Mouse (Mus musculus): ENCODE results near the gene Lamc1. TPM values are rescaled to one million over a fixed set of nuclear protein-coding genes. Genes with fewer than 3 reads are reported as not detected.

Gene Lamc1
- total RNA-seq, 2 experiments from 2014 or later: 67.7 to 71.6 TPM

- Histone ChIP-seq H3K27ac (peak overlapping the region; percentile 87), H3K4me3 (0 out of 2 replicates have a peak overlapping the region, but pooled peaks have one; percentile 1)
- no peak for DNase-seq
- no peak for TF ChIP-seq CTCF (IDR thresholded peaks at IDR 0.05)
- intact Hi-C loops (cut with DNase I): no loop called here
Observed at GRCm38 (mm10) chr1:153225786-153226725, 106.5 kb downstream of the Lamc1 start.

- intact Hi-C loops (cut with DNase I): no loop called here
- no peak for DNase-seq
- Histone ChIP-seq H3K27ac (peak overlapping the region; percentile 87), H3K4me3 (no peak overlapping the region)
- TF ChIP-seq CTCF (IDR thresholded peaks at IDR 0.05): no peak
Observed at GRCm38 (mm10) chr1:153224331-153224730, 108.3 kb downstream of the Lamc1 start.

GRCm38 (mm10) chr1:153219376-153219775 is 113.2 kb downstream of the Lamc1 start:
- TF ChIP-seq CTCF (IDR thresholded peaks at IDR 0.05): no peak
- Histone ChIP-seq H3K4me3 (no peak overlapping the region), H3K27ac (peak overlapping the region; percentile 40)
- intact Hi-C loops (cut with DNase I): no loop called here
- DNase-seq: no peak

GRCm38 (mm10) chr1:153216516-153216915 is 116.1 kb downstream of the Lamc1 start:
- no peak for TF ChIP-seq CTCF (IDR thresholded peaks at IDR 0.05)
- DNase-seq: no peak
- Histone ChIP-seq H3K4me3 (no peak overlapping the region), H3K27ac (no peak overlapping the region)
- intact Hi-C loops (cut with DNase I): no loop called here

GRCm38 (mm10) chr1:153215676-153216075 is 116.9 kb downstream of the Lamc1 start:
- H3K4me3 ChIP-seq: no peak overlapping the region
- H3K27ac ChIP-seq: no peak overlapping the region
- no peak for TF ChIP-seq CTCF (IDR thresholded peaks at IDR 0.05)
- intact Hi-C loops (cut with DNase I): no loop called here
- DNase-seq: no peak

- H3K4me3 ChIP-seq: no peak overlapping the region
- no peak for TF ChIP-seq CTCF (IDR thresholded peaks at IDR 0.05)
- intact Hi-C loops (cut with DNase I): no loop called here
- DNase-seq: no peak
- no peak overlapping the region for H3K27ac ChIP-seq
Observed at GRCm38 (mm10) chr1:153210992-153211391, 121.6 kb downstream of the Lamc1 start.

GRCm38 (mm10) chr1:153210198-153210597 is 122.4 kb downstream of the Lamc1 start:
- no peak for DNase-seq
- intact Hi-C loops (cut with DNase I): no loop called here
- TF ChIP-seq CTCF (IDR thresholded peaks at IDR 0.05): no peak
- no peak overlapping the region for H3K4me3 ChIP-seq
- H3K27ac ChIP-seq: no peak overlapping the region

GRCm38 (mm10) chr1:153202195-153202594 is 130.4 kb downstream of the Lamc1 start:
- intact Hi-C loops (cut with DNase I): no loop called here
- no peak for DNase-seq
- no peak for TF ChIP-seq CTCF (IDR thresholded peaks at IDR 0.05)
- Histone ChIP-seq H3K27ac (peak overlapping the region; percentile 38; the same call in 1 of the 2 replicates), H3K4me3 (no peak overlapping the region)

- Histone ChIP-seq H3K4me3 (no peak overlapping the region), H3K27ac (peak overlapping the region; percentile 38)
- TF ChIP-seq CTCF (IDR thresholded peaks at IDR 0.05): no peak
- no peak for DNase-seq
- intact Hi-C loops (cut with DNase I): no loop called here
Observed at GRCm38 (mm10) chr1:153201448-153201847, 131.1 kb downstream of the Lamc1 start.

- intact Hi-C loops (cut with DNase I): no loop called here
- TF ChIP-seq CTCF (IDR thresholded peaks at IDR 0.05): no peak
- no peak for DNase-seq
Observed at GRCm38 (mm10) chr1:153197316-153197850, 135.2 kb downstream of the Lamc1 start.

GRCm38 (mm10) chr1:153192945-153193344 is 139.6 kb downstream of the Lamc1 start:
- intact Hi-C loops (cut with DNase I): no loop called here
- DNase-seq: no peak

More at GRCm38 (mm10) chr1:153197316-153197850, 135.2 kb downstream of the Lamc1 start:
- Histone ChIP-seq H3K27ac (no peak overlapping the region), H3K4me3 (no peak overlapping the region)

GRCm38 (mm10) chr1:153192379-153192778 is 140.2 kb downstream of the Lamc1 start:
- TF ChIP-seq CTCF (IDR thresholded peaks at IDR 0.05): no peak
- Histone ChIP-seq H3K4me3 (no peak overlapping the region), H3K27ac (no peak overlapping the region; the same call in 1 of the 2 replicates)
- DNase-seq: no peak
- intact Hi-C loops (cut with DNase I): no loop called here

More at GRCm38 (mm10) chr1:153192945-153193344, 139.6 kb downstream of the Lamc1 start:
- no peak for TF ChIP-seq CTCF (IDR thresholded peaks at IDR 0.05)
- Histone ChIP-seq H3K4me3 (no peak overlapping the region), H3K27ac (no peak overlapping the region)

- H3K27ac ChIP-seq: peak overlapping the region; percentile 58; the same call in 1 of the 2 replicates
- TF ChIP-seq CTCF (IDR thresholded peaks at IDR 0.05): no peak
- intact Hi-C loops (cut with DNase I): no loop called here
- peak overlapping the region; percentile 46 for H3K4me3 ChIP-seq
- peak; percentile 46 for DNase-seq
Observed at GRCm38 (mm10) chr1:153191943-153192329, 140.7 kb downstream of the Lamc1 start.
